Mouse (Mus musculus) C2C12 (cell line): ENCODE measurements at regions not wholly inside any gene's neighbourhood (a gene's known extent, or its start where the extent isn't known, plus 50 kb on each side); places are given as distances from the start of the nearest gene placed in this dataset.

ENCODE experiments used
- H3K27me3 ChIP-seq: one replicate; pipeline ENCODE4 v1.6.1; 2011; ENCODE audit not compliant: control insufficient read depth, insufficient read depth, insufficient read length
- H3K36me3 ChIP-seq: one replicate; pipeline ENCODE4 v1.6.1; 2011; ENCODE audit not compliant: control insufficient read depth, insufficient read depth
- H3K4me3 ChIP-seq: one replicate; pipeline ENCODE4 v1.5.1; 2011; ENCODE audit warnings: mild to moderate bottlenecking, control low read depth; ENCODE audit not compliant: poor library complexity, insufficient read depth, severe bottlenecking
- H3K79me2 ChIP-seq: one replicate; pipeline ENCODE4 v1.6.1; 2011; ENCODE audit not compliant: control insufficient read depth, insufficient read depth
- H3K79me3 ChIP-seq: one replicate; pipeline ENCODE4 v1.6.1; 2011; ENCODE audit warnings: low read depth, control low read depth
- H3ac ChIP-seq: one replicate; pipeline ENCODE3; 2011; ENCODE audit warnings: low read depth; ENCODE audit not compliant: control insufficient read depth, insufficient read length
- CEBPB ChIP-seq: IDR thresholded peaks from one replicate; pipeline ENCODE4 v1.6.1; 2011; ENCODE audit warnings: low read depth, mild to moderate bottlenecking, control low read depth, moderate library complexity
- CTCF ChIP-seq: IDR thresholded peaks from one replicate; pipeline ENCODE4 v1.5.1; 2011; ENCODE audit not compliant: control insufficient read depth, insufficient read depth, insufficient read length
- FOSL1 ChIP-seq: IDR thresholded peaks from one replicate; pipeline ENCODE4 v1.8.0; 2011; ENCODE audit warnings: mild to moderate bottlenecking, low read length; ENCODE audit not compliant: poor library complexity, insufficient read depth, severe bottlenecking
- MAX ChIP-seq: IDR thresholded peaks from one replicate; pipeline ENCODE4 v1.6.1; 2011; ENCODE audit warnings: mild to moderate bottlenecking, control low read depth
- MYOD1 ChIP-seq: IDR thresholded peaks from one replicate; pipeline ENCODE4 v1.6.1; 2011; ENCODE audit warnings: low read depth; ENCODE audit not compliant: control insufficient read depth, insufficient read length
- MYOG ChIP-seq: IDR thresholded peaks from one replicate; pipeline ENCODE4 v1.6.1; 2011; ENCODE audit not compliant: control insufficient read depth, insufficient read length; ENCODE audit errors: extremely low read depth
- USF1 ChIP-seq: IDR thresholded peaks from one replicate; pipeline ENCODE4 v1.6.1; 2011; ENCODE audit warnings: low read depth, mild to moderate bottlenecking, control low read depth, moderate library complexity

GRCm38 (mm10) chr12:16391630-16392269 is 219.0 kb downstream of the Lpin1 start:
- Histone ChIP-seq H3ac (no peak overlapping the region), H3K27me3 (no peaks in the 10 kb centered on the region), H3K4me3 (no peak overlapping the region), H3K79me3 (no peaks in the 10 kb centered on the region), H3K79me2 (no peaks in the 10 kb centered on the region), H3K36me3 (no peaks in the 10 kb centered on the region)
- TF ChIP-seq MAX (no peak), MYOG (no peak), CTCF (no peak), MYOD1 (no peak), CEBPB (no peak), FOSL1 (no peak), USF1 (no peak)

- Histone ChIP-seq H3K27me3 (no peaks in the 10 kb centered on the region), H3K36me3 (no peaks in the 10 kb centered on the region), H3K4me3 (no peak overlapping the region), H3ac (no peak overlapping the region), H3K79me3 (no peaks in the 10 kb centered on the region), H3K79me2 (no peaks in the 10 kb centered on the region)
- no peak for TF ChIP-seq MYOG
- TF ChIP-seq USF1, result no peak
- no peak for TF ChIP-seq MAX
These were observed 219.6 kb downstream of the Lpin1 start for GRCm38 (mm10) chr12:16391163-16391562.

- TF ChIP-seq CEBPB, result no peak
- TF ChIP-seq FOSL1, result no peak
- no peak for TF ChIP-seq USF1
- no peak for TF ChIP-seq MYOG
- no peak for TF ChIP-seq CTCF
- TF ChIP-seq MAX, result no peak
- Histone ChIP-seq H3K36me3 (no peaks in the 10 kb centered on the region), H3ac (no peak overlapping the region), H3K79me3 (no peaks in the 10 kb centered on the region), H3K27me3 (no peaks in the 10 kb centered on the region), H3K79me2 (no peaks in the 10 kb centered on the region), H3K4me3 (no peak overlapping the region)
These were observed 223.7 kb downstream of the Lpin1 start for GRCm38 (mm10) chr12:16387035-16387434.

GRCm38 (mm10) chr12:16384396-16384795 is 226.4 kb downstream of the Lpin1 start:
- H3K4me3 ChIP-seq, result no peak overlapping the region
- no peaks in the 10 kb centered on the region for H3K79me3 ChIP-seq
- no peaks in the 10 kb centered on the region for H3K36me3 ChIP-seq
- TF ChIP-seq FOSL1 (no peak), MYOG (no peak), MYOD1 (no peak), CTCF (no peak), USF1 (no peak), MAX (no peak), CEBPB (no peak)
- no peaks in the 10 kb centered on the region for H3K79me2 ChIP-seq
- H3K27me3 ChIP-seq, result no peaks in the 10 kb centered on the region
- no peak overlapping the region for H3ac ChIP-seq

GRCm38 (mm10) chr12:16383499-16383935 is 227.2 kb downstream of the Lpin1 start:
- H3K4me3 ChIP-seq, result no peak overlapping the region
- no peaks in the 10 kb centered on the region for H3K36me3 ChIP-seq
- no peaks in the 10 kb centered on the region for H3K79me3 ChIP-seq
- TF ChIP-seq CEBPB, result no peak
- no peak for TF ChIP-seq MYOG
- no peak for TF ChIP-seq USF1
- TF ChIP-seq MYOD1, result no peak
- no peak for TF ChIP-seq MAX
- TF ChIP-seq FOSL1, result no peak
- TF ChIP-seq CTCF, result no peak
- H3K79me2 ChIP-seq, result no peaks in the 10 kb centered on the region
- no peaks in the 10 kb centered on the region for H3K27me3 ChIP-seq
- no peak overlapping the region for H3ac ChIP-seq

- H3K36me3 ChIP-seq, result no peaks in the 10 kb centered on the region
- H3K27me3 ChIP-seq, result no peaks in the 10 kb centered on the region
- no peak overlapping the region for H3ac ChIP-seq
- no peaks in the 10 kb centered on the region for H3K79me2 ChIP-seq
- H3K4me3 ChIP-seq, result no peak overlapping the region
- no peaks in the 10 kb centered on the region for H3K79me3 ChIP-seq
- TF ChIP-seq FOSL1, result no peak
- TF ChIP-seq CEBPB, result no peak
- no peak for TF ChIP-seq MYOG
- no peak for TF ChIP-seq MAX
- TF ChIP-seq MYOD1, result no peak
- no peak for TF ChIP-seq USF1
- no peak for TF ChIP-seq CTCF
These were observed 228.3 kb downstream of the Lpin1 start for GRCm38 (mm10) chr12:16382417-16382988.
